ENCODE assay signal across 16 mouse cellular contexts in the genomic region with DNA sequence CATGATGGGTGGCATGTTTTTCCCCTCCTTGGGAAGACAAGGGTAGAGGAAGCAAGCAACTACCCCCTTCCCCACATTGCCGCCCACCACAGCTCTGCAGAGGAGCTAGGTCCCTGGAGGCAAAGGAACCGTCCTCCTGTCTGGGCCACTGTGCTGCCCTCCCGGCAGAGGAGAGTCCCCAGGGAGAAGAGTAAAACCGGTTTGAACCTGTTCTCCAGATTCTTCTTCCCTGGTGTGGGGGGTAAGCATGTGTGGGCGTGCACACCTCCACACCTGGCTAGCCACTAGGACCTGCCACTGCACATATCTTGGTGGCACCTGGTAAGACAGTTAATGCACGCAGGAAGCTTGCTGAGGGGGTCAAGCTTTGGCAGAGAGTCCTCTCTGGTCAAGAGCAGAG. TPM values are rescaled to one million over a fixed set of nuclear protein-coding genes. Genes with fewer than 3 reads are reported as not detected.
DNase-seq lines count a peak whose midpoint lies in the region; ATAC-seq lines count a peak whose summit lies in the region.
"Had no signal": no experiment of that assay in that cellular context is flagged by ENCODE, and none has a peak within 500 bp of the region (broad histone marks: within the 10 kb centered on the region; RNA-seq: fewer than 3 reads in every experiment).

No protein-coding gene starts in this region.

- ATAC-seq in hindbrain, embryonic 11.5 days (ENCODE audit: low FRiP score), result no peak
- ATAC-seq in limb, embryonic 11.5 days (ENCODE audit: insufficient number of reproducible peaks, low FRiP score, low TSS enrichment, low read depth), result 0 out of 2 replicates have a peak, but pooled peaks have one; percentile 31
- ATAC-seq: forebrain, embryonic 13.5 days; lung, postnatal 0 days had no signal

- no peaks in the 10 kb centered on the region for H3K9me3 ChIP-seq in hindbrain, embryonic 10.5 days
- H3K9me3 ChIP-seq in hindbrain, embryonic 11.5 days (ENCODE audit: control insufficient read depth, low read length), result no peaks in the 10 kb centered on the region
- no peaks in the 10 kb centered on the region for H3K9me3 ChIP-seq in limb, embryonic 11.5 days (ENCODE audit: control insufficient read depth, low read length)
- H3K9me3 ChIP-seq: embryonic facial prominence, embryonic 12.5 days; forebrain, embryonic 13.5 days; G1E had no signal

- no peaks in the 10 kb centered on the region for H3K27me3 ChIP-seq in hindbrain, embryonic 10.5 days (ENCODE audit: insufficient read depth, poor library complexity, severe bottlenecking)
- H3K27me3 ChIP-seq in hindbrain, embryonic 11.5 days (ENCODE audit: control insufficient read depth, insufficient read depth, low read length), result no peaks in the 10 kb centered on the region
- H3K27me3 ChIP-seq in limb, embryonic 11.5 days (ENCODE audit: control insufficient read depth, insufficient read depth, low read length), result no peaks in the 10 kb centered on the region
- H3K27me3 ChIP-seq: embryonic facial prominence, embryonic 12.5 days; forebrain, embryonic 13.5 days had no signal

- peaks cover 19% of the 10 kb centered on the region for H3K4me1 ChIP-seq in hindbrain, embryonic 10.5 days (replicated peaks)
- H3K4me1 ChIP-seq in hindbrain, embryonic 11.5 days (replicated peaks; ENCODE audit: control insufficient read depth, insufficient read depth, low read length), result no peaks in the 10 kb centered on the region
- H3K4me1 ChIP-seq in limb, embryonic 11.5 days (ENCODE audit: control insufficient read depth, insufficient read depth, low read length), result no peaks in the 10 kb centered on the region
- H3K4me1 ChIP-seq: forebrain, embryonic 13.5 days had no signal

- no peak overlapping the region for H3K9ac ChIP-seq in hindbrain, embryonic 11.5 days (ENCODE audit: low read depth, low read length)
- H3K9ac ChIP-seq in limb, embryonic 11.5 days (ENCODE audit: low read length), result no peak overlapping the region
- H3K9ac ChIP-seq: embryonic facial prominence, embryonic 12.5 days; forebrain, embryonic 13.5 days had no signal

- peak overlapping the region; percentile 37 for H3K27ac ChIP-seq in hindbrain, embryonic 10.5 days
- H3K27ac ChIP-seq in hindbrain, embryonic 11.5 days (ENCODE audit: low read depth, low read length), result no peak overlapping the region
- no peak overlapping the region for H3K27ac ChIP-seq in limb, embryonic 11.5 days (replicated peaks; ENCODE audit: low read depth, low read length)
- H3K27ac ChIP-seq: embryonic facial prominence, embryonic 12.5 days; forebrain, embryonic 13.5 days had no signal

- WGBS in hindbrain, embryonic 10.5 days, result 69% methylated on average over 6 of the region's 6 CpGs
- 61% methylated on average over 6 of the region's 6 CpGs for WGBS in hindbrain, embryonic 11.5 days
- WGBS in limb, embryonic 11.5 days, result 75% methylated on average over 6 of the region's 6 CpGs

- no peak overlapping the region for H3K4me3 ChIP-seq in hindbrain, embryonic 10.5 days
- no peak overlapping the region for H3K4me3 ChIP-seq in hindbrain, embryonic 11.5 days (ENCODE audit: low read depth, low read length)
- no peak overlapping the region for H3K4me3 ChIP-seq in limb, embryonic 11.5 days (ENCODE audit: low read depth, low read length)
- H3K4me3 ChIP-seq: embryonic facial prominence, embryonic 12.5 days; forebrain, embryonic 13.5 days had no signal

- no peak overlapping the region for H3K4me2 ChIP-seq in hindbrain, embryonic 11.5 days (replicated peaks; ENCODE audit: low read depth, low read length)
- no peak overlapping the region for H3K4me2 ChIP-seq in limb, embryonic 11.5 days (ENCODE audit: low read depth, severe bottlenecking)
- H3K4me2 ChIP-seq: embryonic facial prominence, embryonic 12.5 days; forebrain, embryonic 13.5 days had no signal

- no peaks in the 10 kb centered on the region for H3K36me3 ChIP-seq in hindbrain, embryonic 10.5 days
- no peaks in the 10 kb centered on the region for H3K36me3 ChIP-seq in hindbrain, embryonic 11.5 days (ENCODE audit: control insufficient read depth, insufficient read depth, low read length)
- H3K36me3 ChIP-seq in limb, embryonic 11.5 days (ENCODE audit: control insufficient read depth, insufficient read depth, low read length), result no peaks in the 10 kb centered on the region
- H3K36me3 ChIP-seq: embryonic facial prominence, embryonic 12.5 days; G1E had no signal

- no peak for DNase-seq in hindbrain, embryonic 10.5 days (ENCODE audit: low spot score)
- no peak for DNase-seq in hindbrain, embryonic 11.5 days (ENCODE audit: low spot score)
- DNase-seq in urinary bladder, postnatal 14 days (ENCODE audit: low spot score), result peak; percentile 37
- no peak for DNase-seq in urinary bladder, postnatal 4 days (ENCODE audit: low spot score in 2 of 2)
- DNase-seq in limb, embryonic 11.5 days (ENCODE audit: low spot score), result no peak
- no peak for DNase-seq in frontal cortex, adult 2 months (ENCODE audit: extremely low spot score in 1 of 2, low spot score in 1 of 2)
- no peak for DNase-seq in adrenal gland, adult 2 months
- DNase-seq: cerebellum, adult 11-12 months; cerebellum, postnatal 36 days; liver; right cerebral cortex, postnatal 14 days; thymus, adult 2 months had no signal

RNA-seq across cellular contexts. Expression of a gene that starts 43.2 kb away (rescaled TPM):
- polyA plus RNA-seq in hindbrain, embryonic 10.5 days (2016; fragmentation: Nextera tagmentation; extraction: Ambion mirVana), result 11.3 and 16.9 TPM in 2 replicates
- polyA plus RNA-seq in hindbrain, embryonic 11.5 days (2014; fragmentation: Nextera tagmentation; extraction: Ambion mirVana), result 5.8 and 8.0 TPM in 2 replicates
- polyA plus RNA-seq in limb, embryonic 11.5 days (2014; fragmentation: Nextera tagmentation; extraction: Ambion mirVana), result 18.5 and 19.8 TPM in 2 replicates
- polyA plus RNA-seq in frontal cortex, adult 2 months (2012; rRNA removed), result 11.1 and 11.6 TPM in 2 replicates
- 10 to 100 TPM; 17.9 to 39.7 TPM for total RNA-seq in adrenal gland, adult 2 months (2021)
- polyA plus RNA-seq in adrenal gland, adult 2 months (2012; rRNA removed), result 32.5 and 37.6 TPM in 2 replicates
